Mouse (Mus musculus) CH12F3 (cell line): ENCODE measurements around the gene Sh3glb2.

Experiments used
- in situ Hi-C: fragments of 300-500 bp; cut with MboI; formaldehyde crosslinking; loops from 2 replicates; pipeline ENCODE4 v1.14.3; 2020; ENCODE audit warnings: low sequenced_read_pairs

Gene Sh3glb2

GRCm38 (mm10) chr2:30380564-30381376, 21.6 kb upstream of the Sh3glb2 start:
- in situ Hi-C loops = no loop called here

DNA sequence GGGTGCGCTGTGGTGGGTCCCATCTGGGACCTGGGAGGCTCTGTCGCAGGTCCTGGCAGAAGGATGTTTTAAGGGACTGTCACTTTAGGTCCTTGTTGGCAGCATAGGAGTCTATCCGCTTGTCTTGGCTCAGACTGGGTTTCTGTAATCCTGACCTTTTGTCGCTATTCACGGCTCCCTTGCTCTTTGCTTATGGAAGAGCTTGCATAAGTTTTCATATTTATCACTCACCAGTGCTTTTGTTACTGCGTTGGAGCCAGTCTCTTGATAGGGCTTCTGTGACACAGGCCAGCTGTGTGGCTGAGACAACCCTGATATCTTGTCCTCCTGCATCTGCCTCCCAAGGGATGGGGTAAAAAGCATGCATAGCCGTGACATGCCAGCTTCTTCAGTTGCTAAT, 20.2 kb upstream of the Sh3glb2 start:
- in situ Hi-C loops = no loop called here

DNA sequence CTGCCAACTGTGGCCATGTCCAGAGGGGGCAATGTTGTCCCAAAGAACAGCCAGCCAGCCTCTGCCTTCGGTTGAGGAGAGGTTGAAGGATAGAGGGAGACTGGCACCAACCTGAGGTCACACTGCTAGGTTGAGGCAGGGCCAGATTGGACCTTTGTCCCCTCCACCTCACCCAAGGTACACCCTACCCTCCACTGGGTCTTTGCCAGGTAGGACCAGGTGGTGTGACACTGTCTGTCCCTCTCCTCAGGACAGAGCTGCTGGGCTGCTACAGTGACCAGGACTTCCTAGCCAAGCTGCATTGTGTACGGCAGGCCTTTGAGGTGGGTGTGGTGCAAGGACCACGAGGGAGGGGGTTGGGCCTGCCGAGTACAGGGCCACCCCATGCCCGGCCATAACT, 18.6 kb upstream of the Sh3glb2 start:
- in situ Hi-C loops = no loop called here

DNA sequence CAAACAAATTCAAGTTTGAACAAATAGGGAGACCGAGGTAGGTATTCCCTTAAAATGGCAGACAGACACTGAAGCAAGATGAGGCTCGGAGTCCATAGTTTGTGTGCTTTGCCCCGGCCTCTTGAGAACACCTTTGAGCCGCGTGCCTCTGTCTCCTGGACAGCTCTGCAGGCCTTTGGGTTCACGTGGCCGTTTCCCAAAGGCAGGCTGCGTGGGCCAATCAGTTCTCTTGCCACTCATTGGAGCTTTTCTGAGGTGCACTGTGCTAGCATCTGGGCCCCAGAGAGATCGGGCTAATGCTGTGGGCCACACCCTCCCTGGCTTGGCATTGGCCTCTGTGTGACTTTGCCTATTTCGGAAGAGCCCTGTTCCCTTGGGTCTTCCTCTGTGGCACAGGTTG, 16.8 kb upstream of the Sh3glb2 start:
- in situ Hi-C loops = no loop called here

- in situ Hi-C loops = no loop called here
Observed at GRCm38 (mm10) chr2:30372726-30373125, 13.6 kb upstream of the Sh3glb2 start.

- in situ Hi-C loops = no loop called here
Observed at GRCm38 (mm10) chr2:30371544-30371943, 12.4 kb upstream of the Sh3glb2 start.

DNA sequence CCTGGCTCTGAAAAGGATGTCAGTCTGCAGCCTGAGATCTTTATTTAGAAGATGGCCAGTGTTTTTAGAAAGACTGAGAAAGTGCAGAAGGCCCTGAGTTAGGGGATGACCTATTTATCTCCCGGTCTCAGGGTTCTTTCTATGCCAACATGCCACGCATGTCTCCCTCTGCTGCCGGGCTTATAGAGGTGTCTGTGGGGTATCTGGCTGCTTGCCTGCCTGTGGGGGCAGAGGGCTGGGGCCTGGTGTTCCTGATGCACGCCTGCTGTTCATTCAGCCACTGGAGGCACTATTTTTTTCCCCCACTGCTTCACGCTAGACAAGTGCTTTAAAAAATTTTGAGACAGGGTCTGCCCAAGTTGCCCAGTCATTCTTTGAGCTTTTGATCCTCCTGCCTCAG, 7.1 kb upstream of the Sh3glb2 start:
- in situ Hi-C loops = no loop called here

- in situ Hi-C loops = no loop called here
Observed at GRCm38 (mm10) chr2:30365281-30366069, 6.3 kb upstream of the Sh3glb2 start.

- in situ Hi-C loops = no loop called here
Observed at GRCm38 (mm10) chr2:30363773-30364650, 4.9 kb upstream of the Sh3glb2 start, which contains the start of gene Miga2. Gene Miga2, plus strand, starts transcription at chr2:30364233.

DNA sequence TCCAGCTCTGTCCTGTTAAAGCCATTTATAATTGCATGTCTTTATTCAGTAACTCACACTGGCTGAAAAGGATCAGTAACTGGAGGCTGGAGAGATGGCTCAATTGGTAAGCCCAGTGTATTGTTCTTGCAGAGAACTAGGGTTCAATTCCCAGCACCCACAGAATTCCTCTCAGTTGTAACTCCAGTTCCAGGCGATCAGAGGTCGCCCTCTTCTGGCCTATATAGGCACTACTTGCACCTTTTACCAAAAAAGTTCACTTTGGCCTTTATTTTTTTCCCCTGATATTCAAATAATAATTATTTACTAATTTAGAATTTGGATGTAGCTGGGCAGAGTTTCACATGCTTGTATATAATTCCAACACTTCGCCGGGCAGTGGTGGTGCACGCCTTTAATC, 3.7 kb upstream of the Sh3glb2 start:
- in situ Hi-C loops = no loop called here

GRCm38 (mm10) chr2:30360626-30361025, 1.5 kb upstream of the Sh3glb2 start:
- in situ Hi-C loops = no loop called here

GRCm38 (mm10) chr2:30357552-30358510, 1.3 kb downstream of the Sh3glb2 start:
- in situ Hi-C loops = no loop called here

GRCm38 (mm10) chr2:30356906-30357305, 2.2 kb downstream of the Sh3glb2 start:
- in situ Hi-C loops = no loop called here

- in situ Hi-C loops = no loop called here
Observed at GRCm38 (mm10) chr2:30356266-30356665, 2.9 kb downstream of the Sh3glb2 start.

DNA sequence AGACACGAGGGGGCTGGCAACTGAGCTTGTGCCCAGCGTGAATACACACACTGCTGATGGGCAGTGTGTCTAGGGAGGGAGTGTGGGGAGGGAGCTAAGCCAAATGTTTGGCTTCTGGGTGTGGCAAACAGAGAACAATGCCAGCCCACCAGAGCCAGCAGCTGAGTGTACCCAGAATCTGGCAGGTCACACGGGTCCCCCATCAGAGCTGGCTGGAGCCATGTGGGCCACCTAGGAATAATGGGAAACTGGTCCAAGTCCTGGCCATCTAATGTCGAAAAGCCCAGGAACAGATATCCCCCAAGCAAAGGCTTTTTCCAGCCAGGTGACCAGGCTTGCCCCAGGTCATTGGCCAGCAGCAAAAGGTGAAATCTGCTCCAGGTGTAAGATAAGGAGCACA, 3.3 kb downstream of the Sh3glb2 start:
- in situ Hi-C loops = no loop called here

GRCm38 (mm10) chr2:30351149-30351548, 8.0 kb downstream of the Sh3glb2 start:
- in situ Hi-C loops = no loop called here

DNA sequence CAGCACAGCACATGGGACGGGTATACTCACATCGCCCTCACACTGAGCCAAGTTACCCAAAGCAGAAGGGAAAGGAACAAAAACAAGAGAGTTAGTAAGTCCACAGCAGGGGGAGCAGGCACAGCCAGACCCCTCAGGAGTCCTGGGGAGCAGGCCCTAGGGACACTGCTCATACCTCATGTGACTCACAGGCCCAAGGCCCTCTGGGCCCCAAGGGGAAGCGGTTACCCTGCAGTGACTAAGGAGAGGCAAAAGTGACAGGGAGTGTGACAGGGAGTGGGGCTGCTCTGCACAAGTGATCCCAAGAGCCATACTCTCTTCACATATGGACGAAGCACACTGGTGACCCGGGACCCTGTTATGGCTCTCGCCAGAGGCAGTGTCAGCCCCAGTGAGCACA, 9.9 kb downstream of the Sh3glb2 start:
- in situ Hi-C loops = no loop called here

- in situ Hi-C loops = no loop called here
Observed at GRCm38 (mm10) chr2:30345971-30346676, 13.0 kb downstream of the Sh3glb2 start.

DNA sequence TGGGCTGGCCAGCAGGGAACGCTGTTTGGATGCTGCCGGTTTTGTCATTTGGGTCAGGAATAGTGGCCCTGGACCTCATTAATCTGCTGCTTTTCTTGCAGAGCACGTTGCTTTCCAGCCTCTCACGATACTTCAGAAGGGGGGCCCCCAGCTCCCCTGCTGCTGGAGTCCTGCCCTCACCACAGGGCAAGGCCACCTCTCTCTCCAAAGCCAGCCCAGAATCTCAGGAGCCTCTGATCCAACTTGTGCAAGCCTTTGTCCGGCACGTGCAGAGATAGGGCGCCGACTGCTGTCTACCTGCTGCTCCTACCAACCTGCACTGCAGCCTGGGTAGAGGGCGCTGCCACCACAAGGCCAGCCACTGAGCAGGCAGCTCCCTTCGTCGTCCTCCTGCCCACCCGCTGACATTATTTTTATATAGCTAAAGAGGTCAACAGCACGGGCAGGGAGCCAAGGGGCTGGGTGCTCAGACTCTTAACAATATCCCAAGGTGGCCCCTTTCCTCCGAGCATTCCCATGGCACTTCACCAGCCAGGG, 15.5 kb downstream of the Sh3glb2 start:
- in situ Hi-C loops = no loop called here
